Mouse (Mus musculus) hindbrain, embryonic 11.5 days (tissue): ENCODE measurements around the gene Hivep3. TPM values are rescaled to one million over a fixed set of nuclear protein-coding genes. Genes with fewer than 3 reads are reported as not detected.

ENCODE experiments used
- ATAC-seq: fragments of 200-750 bp; cut with Nextera tagmentation; 2 replicates; pipeline ENCODE4 v1.8.0; 2017; ENCODE audit warnings: mild to moderate bottlenecking, moderate TSS enrichment, moderate library complexity; ENCODE audit not compliant: low FRiP score
- DNase-seq: peaks from one replicate; pipeline ENCODE4 v3.0.0-alpha.2; 2015; ENCODE audit warnings: low spot score
- H3K27ac ChIP-seq: fragments of 300-500 bp; sonication (generic); 2 replicates; pipeline ENCODE4 v1.5.1; 2014; ENCODE audit warnings: mild to moderate bottlenecking, low read depth, low read length
- H3K27me3 ChIP-seq: fragments of 300-500 bp; sonication (generic); 2 replicates; pipeline ENCODE4 v1.6.1; 2014; ENCODE audit warnings: mild to moderate bottlenecking, low read length, moderate library complexity, mixed read lengths; ENCODE audit not compliant: control insufficient read depth, insufficient read depth
- H3K36me3 ChIP-seq: fragments of 300-500 bp; sonication (generic); 2 replicates; pipeline ENCODE4 v1.6.1; 2014; ENCODE audit warnings: mild to moderate bottlenecking, low read length, moderate library complexity, mixed read lengths; ENCODE audit not compliant: control insufficient read depth, insufficient read depth
- H3K4me1 ChIP-seq: fragments of 300-500 bp; sonication (generic); replicated peaks from 2 replicates; pipeline ENCODE4 v1.6.1; 2014; ENCODE audit warnings: low read length, mixed read lengths; ENCODE audit not compliant: control insufficient read depth, insufficient read depth
- H3K4me2 ChIP-seq: fragments of 300-500 bp; sonication (generic); replicated peaks from 2 replicates; pipeline ENCODE4 v1.6.1; 2014; ENCODE audit warnings: mild to moderate bottlenecking, low read depth, low read length
- H3K4me3 ChIP-seq: fragments of 300-500 bp; sonication (generic); 2 replicates; pipeline ENCODE4 v1.5.1; 2014; ENCODE audit warnings: low read depth, low read length
- H3K9ac ChIP-seq: fragments of 300-500 bp; sonication (generic); 2 replicates; pipeline ENCODE4 v1.6.1; 2014; ENCODE audit warnings: low read depth, low read length
- H3K9me3 ChIP-seq: fragments of 300-500 bp; sonication (generic); 2 replicates; pipeline ENCODE4 v1.6.1; 2016; ENCODE audit warnings: low read length; ENCODE audit not compliant: control insufficient read depth
- WGBS: fragments of 180-500 bp; shearing (Covaris S2); extraction: QIAGEN DNeasy Blood & Tissue Kit; methylation state at CpG from one replicate; pipeline ENCODE4 v1.1.7; 2014; 5-methylcytosine and 5-hydroxymethylcytosine counted together
- polyA plus RNA-seq: library from polyadenylated mRNA; unstranded; fragments of >200 nt; fragmentation: Nextera tagmentation; extraction: Ambion mirVana; gene quantifications from 2 replicates; pipeline ENCODE4 v1.2.1, GENCODE M21; 2014

Hivep3 gene
- polyA plus RNA-seq, 1 experiment from 2014 or later, result 1.8 TPM

DNA sequence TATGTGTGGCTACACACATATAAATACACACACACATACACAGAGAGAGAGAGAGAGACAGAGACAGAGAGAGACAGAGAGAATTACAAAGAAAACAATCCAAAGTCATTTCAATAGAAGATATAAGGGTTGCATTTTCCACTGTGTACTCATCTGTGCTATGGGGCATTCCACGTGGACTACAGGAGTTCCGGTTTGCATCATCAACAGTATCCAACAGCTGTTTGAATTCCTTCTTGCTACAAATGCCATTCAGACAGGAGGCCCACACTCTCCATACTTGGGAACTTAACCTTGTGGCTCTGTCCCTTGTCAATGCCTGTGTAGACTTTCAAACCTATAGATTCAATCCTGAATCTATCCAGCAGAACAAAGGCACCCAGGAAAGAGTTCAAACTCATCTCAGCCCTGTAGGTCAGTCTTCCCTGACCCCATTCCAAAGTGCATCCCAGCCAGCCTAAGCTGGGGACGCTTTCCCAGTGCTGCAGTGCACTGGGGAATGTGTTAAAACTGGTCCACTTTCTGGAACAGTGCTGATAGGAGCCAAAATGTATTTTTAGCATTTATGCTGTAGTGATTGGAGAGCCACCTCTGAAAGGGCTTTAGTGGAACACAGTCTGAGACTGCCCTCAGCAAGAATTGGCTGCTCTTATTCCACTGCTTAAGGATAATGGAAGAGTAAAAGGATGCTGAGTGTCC lies 335.4 kb downstream of the Hivep3 start:
- no peak overlapping the region for H3K27ac ChIP-seq
- no peak overlapping the region for H3K4me3 ChIP-seq
- H3K4me2 ChIP-seq, result no peak overlapping the region
- no peak overlapping the region for H3K9ac ChIP-seq
- ATAC-seq (no peak), DNase-seq (no peak)
- WGBS, result 86% methylated on average over 3 of the region's 3 CpGs
- H3K27me3 ChIP-seq, result no peaks in the 10 kb centered on the region
- H3K36me3 ChIP-seq, result no peaks in the 10 kb centered on the region
- no peaks in the 10 kb centered on the region; the same call in 1 of the 2 replicates for H3K4me1 ChIP-seq
- H3K9me3 ChIP-seq, result no peaks in the 10 kb centered on the region

DNA sequence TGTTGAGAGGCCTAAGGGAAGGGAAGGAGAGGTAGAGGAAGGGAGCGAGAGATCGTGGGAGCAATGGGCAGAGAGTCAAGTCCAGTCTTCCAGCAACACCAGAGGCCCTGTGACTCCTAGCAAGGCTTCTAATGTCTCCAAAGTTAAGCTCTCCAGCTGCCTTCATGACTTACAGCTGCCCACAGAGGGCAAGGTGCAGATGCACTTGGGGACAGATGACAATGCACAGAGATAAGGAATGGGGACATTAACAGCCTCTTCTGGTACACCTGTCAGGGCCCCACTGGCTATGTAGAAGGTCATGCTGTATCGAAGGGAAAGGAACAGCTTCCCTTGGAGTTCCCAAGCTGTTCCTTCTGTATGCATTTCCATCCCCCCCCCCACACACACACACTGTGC lies 336.0 kb downstream of the Hivep3 start:
- H3K9me3 ChIP-seq, result no peaks in the 10 kb centered on the region
- no peak for DNase-seq
- H3K27ac ChIP-seq, result no peak overlapping the region
- no peaks in the 10 kb centered on the region for H3K27me3 ChIP-seq
- no peak overlapping the region for H3K4me3 ChIP-seq
- WGBS, result 85% methylated on average over 3 of the region's 3 CpGs
- no peaks in the 10 kb centered on the region; the same call in 1 of the 2 replicates for H3K4me1 ChIP-seq
- H3K9ac ChIP-seq, result no peak overlapping the region
- ATAC-seq, result no peak
- H3K36me3 ChIP-seq, result no peaks in the 10 kb centered on the region
- no peak overlapping the region for H3K4me2 ChIP-seq

DNA sequence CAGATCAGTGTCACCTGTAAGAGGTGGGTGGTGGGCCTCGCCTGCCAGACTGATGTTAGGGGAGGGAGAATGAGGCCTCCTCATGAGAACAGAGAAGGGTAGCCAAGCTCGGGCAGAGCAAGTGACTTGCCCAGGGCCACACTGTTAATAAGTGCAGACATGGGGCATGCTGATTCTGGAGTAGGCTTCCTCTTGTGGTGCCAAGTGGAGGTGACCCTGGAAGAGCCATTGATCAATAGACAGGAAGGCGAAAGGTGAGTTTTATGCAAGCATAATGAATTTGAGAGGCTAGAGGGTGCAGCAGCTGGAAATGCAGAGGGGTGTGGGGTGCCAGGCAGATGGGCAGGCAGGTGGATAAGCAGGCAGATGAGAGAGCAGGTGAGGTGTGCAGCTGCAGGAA lies 337.8 kb downstream of the Hivep3 start:
- no peaks in the 10 kb centered on the region; the same call in 1 of the 2 replicates for H3K4me1 ChIP-seq
- no peak overlapping the region for H3K4me2 ChIP-seq
- no peaks in the 10 kb centered on the region for H3K36me3 ChIP-seq
- H3K4me3 ChIP-seq, result no peak overlapping the region
- H3K9me3 ChIP-seq, result no peaks in the 10 kb centered on the region
- DNase-seq (no peak), ATAC-seq (no peak)
- WGBS, result 76% methylated on average over 3 of the region's 3 CpGs
- H3K27ac ChIP-seq, result no peak overlapping the region
- no peaks in the 10 kb centered on the region for H3K27me3 ChIP-seq
- H3K9ac ChIP-seq, result no peak overlapping the region

DNA sequence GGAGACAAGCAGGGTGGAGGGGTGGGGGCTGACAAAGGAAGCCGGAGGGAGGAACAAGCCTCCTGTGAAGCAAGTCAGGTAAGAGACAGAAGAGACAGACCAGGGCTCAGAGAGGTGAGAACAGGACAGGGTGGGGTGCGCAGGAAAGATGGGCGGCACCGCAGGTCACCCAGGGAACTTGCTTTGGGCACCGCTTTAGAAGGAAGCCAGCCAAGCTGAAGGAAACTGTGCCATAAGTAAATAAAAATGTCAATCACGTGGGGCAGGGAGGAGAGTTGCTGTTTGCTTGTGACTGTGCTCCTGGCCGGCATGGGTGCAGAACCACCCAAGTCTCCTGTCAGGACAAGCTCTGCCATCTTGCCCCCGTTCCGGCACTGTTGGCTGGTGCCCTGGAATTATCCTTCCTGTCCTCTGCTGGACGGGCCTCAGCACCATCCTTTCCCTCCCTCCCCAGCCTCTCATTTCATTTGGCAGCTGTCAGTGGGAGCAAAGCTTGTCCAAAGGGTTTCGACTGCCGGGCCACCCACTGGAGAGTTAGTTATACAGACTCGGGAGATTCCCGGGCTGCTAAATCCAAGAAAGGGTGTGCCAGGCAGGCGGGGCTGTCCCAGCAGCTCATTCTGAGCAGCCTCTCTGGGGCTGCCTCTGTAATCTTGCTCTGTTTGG lies 338.4 kb downstream of the Hivep3 start:
- no peaks in the 10 kb centered on the region for H3K36me3 ChIP-seq
- H3K9ac ChIP-seq, result no peak overlapping the region
- no peaks in the 10 kb centered on the region; the same call in 1 of the 2 replicates for H3K4me1 ChIP-seq
- H3K27me3 ChIP-seq, result no peaks in the 10 kb centered on the region
- no peak overlapping the region for H3K4me3 ChIP-seq
- no peaks in the 10 kb centered on the region for H3K9me3 ChIP-seq
- no peak overlapping the region for H3K27ac ChIP-seq
- ATAC-seq (no peak), DNase-seq (no peak)
- H3K4me2 ChIP-seq, result no peak overlapping the region
- WGBS, result 68% methylated on average over 15 of the region's 15 CpGs

DNA sequence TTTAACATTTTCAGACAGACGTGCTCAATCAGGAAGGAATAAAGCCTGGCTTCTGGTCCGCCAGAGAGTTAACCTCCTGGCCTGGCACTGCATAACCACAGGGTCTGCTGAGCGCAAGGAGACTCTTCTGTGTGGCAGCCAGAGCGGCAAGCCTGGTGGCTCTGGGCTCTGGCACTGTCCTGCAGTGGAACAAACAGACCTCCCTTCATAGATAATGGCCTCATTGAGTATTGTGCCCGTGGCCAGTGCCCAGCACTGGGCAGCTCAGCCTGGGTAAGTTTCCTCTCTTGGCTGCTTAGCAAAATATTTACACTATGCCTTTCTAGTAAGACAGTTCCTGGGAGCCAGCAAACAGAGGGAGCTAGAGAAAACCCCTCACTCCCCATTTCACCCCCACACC lies 340.5 kb downstream of the Hivep3 start:
- Histone ChIP-seq H3K4me1 (no peaks in the 10 kb centered on the region; the same call in 1 of the 2 replicates), H3K4me2 (no peak overlapping the region), H3K27me3 (no peaks in the 10 kb centered on the region), H3K36me3 (no peaks in the 10 kb centered on the region), H3K9ac (no peak overlapping the region), H3K9me3 (no peaks in the 10 kb centered on the region), H3K27ac (no peak overlapping the region), H3K4me3 (no peak overlapping the region)
- ATAC-seq (no peak), DNase-seq (no peak)
- WGBS, result 64% methylated on average over 5 of the region's 5 CpGs

DNA sequence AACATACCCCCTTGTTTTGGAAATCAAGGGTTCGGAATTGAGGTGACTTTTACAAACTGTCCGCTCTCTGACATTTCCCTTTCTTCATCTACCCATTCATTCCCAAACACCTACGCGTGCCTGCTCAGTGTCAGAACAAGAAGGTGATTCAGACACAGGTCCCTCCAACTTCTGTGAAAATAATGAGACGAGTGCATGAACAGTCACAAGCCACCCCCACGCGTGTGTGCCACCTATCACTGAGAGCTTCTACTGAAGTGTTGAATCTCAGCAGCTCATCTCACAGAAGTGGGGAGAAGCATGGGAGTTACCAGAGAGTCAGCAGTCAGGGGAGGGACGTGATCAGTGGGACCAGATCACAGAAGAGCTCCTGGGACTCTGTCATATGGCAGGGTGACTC lies 343.7 kb downstream of the Hivep3 start:
- no peak overlapping the region for H3K9ac ChIP-seq
- H3K36me3 ChIP-seq, result no peaks in the 10 kb centered on the region
- DNase-seq, result no peak
- WGBS, result 93% methylated on average over 8 of the region's 8 CpGs
- H3K4me2 ChIP-seq, result no peak overlapping the region
- no peak overlapping the region for H3K4me3 ChIP-seq
- ATAC-seq, result no peak
- no peak overlapping the region for H3K27ac ChIP-seq
- H3K4me1 ChIP-seq, result no peaks in the 10 kb centered on the region; the same call in 1 of the 2 replicates
- H3K27me3 ChIP-seq, result no peaks in the 10 kb centered on the region
- no peaks in the 10 kb centered on the region for H3K9me3 ChIP-seq

DNA sequence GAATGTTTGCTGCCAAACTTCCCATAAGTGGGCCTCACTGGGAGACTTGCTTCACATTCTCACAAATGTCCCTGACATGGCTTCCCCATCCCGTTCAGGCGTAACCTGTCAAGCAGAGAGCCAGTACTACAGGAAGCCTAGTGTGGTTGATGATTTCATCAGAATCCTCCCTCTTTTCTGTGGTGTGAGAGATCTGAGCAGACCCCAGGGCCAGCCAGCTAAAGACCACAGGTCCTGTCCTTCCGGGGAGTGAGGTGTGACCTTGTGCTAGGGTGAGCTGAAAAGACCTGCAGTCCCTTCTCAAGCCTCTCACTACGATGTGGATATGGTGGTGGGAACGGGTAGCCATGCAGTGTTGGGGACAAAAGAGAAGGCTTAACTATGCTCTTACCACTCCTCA lies 348.9 kb downstream of the Hivep3 start:
- Histone ChIP-seq H3K4me3 (no peak overlapping the region), H3K9me3 (no peaks in the 10 kb centered on the region), H3K27ac (no peak overlapping the region), H3K36me3 (no peaks in the 10 kb centered on the region), H3K9ac (no peak overlapping the region), H3K27me3 (no peaks in the 10 kb centered on the region), H3K4me1 (no peaks in the 10 kb centered on the region), H3K4me2 (no peak overlapping the region)
- DNase-seq (no peak), ATAC-seq (no peak)
- WGBS, result 84% methylated on average over 5 of the region's 5 CpGs

DNA sequence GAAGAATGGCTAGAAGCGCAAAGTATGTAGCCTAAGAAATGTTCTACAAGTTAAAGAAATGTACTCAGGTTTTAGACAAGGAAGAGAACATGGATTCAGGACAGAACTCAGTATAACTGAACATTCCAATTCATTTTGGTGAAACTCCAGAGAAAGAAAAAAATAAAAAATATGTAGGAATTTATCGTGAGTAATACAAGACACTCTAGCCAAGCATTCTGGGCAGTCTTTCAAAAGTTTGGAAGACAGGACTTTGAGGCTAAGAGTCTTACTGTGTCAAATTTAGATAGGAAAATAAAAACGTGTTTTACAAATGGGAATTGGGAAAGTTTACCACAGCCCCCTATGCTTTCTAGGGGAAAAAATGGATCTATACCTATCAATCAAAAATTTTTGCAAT lies 350.1 kb downstream of the Hivep3 start:
- H3K4me1 ChIP-seq, result no peaks in the 10 kb centered on the region
- H3K36me3 ChIP-seq, result no peaks in the 10 kb centered on the region
- H3K27me3 ChIP-seq, result no peaks in the 10 kb centered on the region
- no peak overlapping the region for H3K4me3 ChIP-seq
- H3K9ac ChIP-seq, result no peak overlapping the region
- no peak for DNase-seq
- WGBS, result 90% methylated on average over 3 of the region's 3 CpGs
- ATAC-seq, result no peak
- no peak overlapping the region for H3K4me2 ChIP-seq
- H3K9me3 ChIP-seq, result no peaks in the 10 kb centered on the region
- H3K27ac ChIP-seq, result no peak overlapping the region

DNA sequence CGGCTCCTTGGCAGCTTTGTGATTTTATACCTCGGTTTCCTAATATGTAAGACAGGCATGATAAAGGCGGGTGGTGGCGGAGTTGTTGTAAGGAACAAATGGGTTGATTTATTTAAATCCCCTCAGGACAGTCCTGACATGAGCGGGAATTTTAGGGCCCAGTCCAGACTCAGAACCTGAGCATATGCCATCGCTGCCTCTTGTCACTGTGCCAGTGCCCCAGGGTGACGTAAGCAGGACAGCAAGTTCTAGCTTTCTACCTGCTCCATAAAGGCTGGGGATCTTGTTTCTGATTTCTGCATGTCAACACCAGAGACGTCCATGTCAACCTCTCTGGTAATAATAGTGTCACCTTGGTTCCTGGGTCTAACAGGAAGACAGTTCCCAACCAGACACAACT lies 356.0 kb downstream of the Hivep3 start:
- WGBS, result 88% methylated on average over 8 of the region's 8 CpGs

More for the DNA sequence above, 356.0 kb downstream of the Hivep3 start:
- ATAC-seq (no peak), DNase-seq (no peak)
- Histone ChIP-seq H3K4me1 (no peaks in the 10 kb centered on the region), H3K27me3 (no peaks in the 10 kb centered on the region), H3K4me2 (no peak overlapping the region), H3K36me3 (no peaks in the 10 kb centered on the region), H3K9ac (no peak overlapping the region), H3K4me3 (no peak overlapping the region), H3K9me3 (no peaks in the 10 kb centered on the region), H3K27ac (no peak overlapping the region)
